Mouse (Mus musculus): ENCODE results near the gene Dhx57. TPM values are rescaled to one million over a fixed set of nuclear protein-coding genes. Genes with fewer than 3 reads are reported as not detected.
"Not testable (repeated sequence)": the region's sequence is repeated elsewhere in the genome, so short reads cannot be mapped to it uniquely, and the experiment has no call there.

The Dhx57 gene
- total RNA-seq, 2 experiments from 2014 or later = 12.2 to 20.9 TPM

DNA sequence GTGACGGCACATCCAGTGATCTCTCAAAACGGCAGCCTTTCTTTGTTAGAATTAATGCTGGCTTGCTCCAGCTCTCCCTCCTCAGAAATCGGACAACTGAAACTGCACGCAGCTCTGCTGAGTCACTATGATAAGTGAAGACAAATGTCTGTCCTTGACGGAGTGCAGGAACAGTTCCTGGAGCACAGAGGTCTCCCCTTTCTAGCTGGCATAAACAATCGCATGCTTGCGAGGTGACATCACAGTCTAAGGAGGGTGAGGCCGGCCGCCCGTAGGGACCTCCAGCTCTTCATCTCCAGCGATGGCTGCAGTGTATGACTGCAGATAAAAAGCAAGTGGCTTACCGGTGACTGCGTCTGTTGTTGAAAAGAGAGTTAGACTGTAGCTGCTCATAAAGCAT, 35.1 kb downstream of the Dhx57 start:
- ATAC-seq (ENCODE audit: poor library complexity, severe bottlenecking) = no peak

DNA sequence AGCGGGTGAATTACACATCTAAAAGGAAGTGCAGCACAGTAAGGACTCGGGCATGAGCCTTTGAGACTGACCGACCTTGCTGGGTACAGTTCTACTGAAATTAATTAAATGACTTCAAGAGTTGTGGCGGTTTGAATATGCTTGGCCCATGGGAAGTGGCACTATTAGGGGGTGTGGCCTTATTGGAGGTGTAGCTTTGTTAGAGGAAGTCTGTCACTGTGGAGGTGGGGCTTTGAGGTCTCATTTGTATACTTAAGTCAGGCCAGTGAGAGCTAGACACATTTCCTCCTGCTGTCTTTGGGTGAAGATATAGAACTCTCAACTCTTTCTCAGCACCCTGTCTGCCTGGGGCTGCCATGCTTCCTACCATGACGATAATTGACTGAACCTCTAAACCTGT, 35.9 kb downstream of the Dhx57 start:
- no peak for ATAC-seq (ENCODE audit: poor library complexity, severe bottlenecking)

DNA sequence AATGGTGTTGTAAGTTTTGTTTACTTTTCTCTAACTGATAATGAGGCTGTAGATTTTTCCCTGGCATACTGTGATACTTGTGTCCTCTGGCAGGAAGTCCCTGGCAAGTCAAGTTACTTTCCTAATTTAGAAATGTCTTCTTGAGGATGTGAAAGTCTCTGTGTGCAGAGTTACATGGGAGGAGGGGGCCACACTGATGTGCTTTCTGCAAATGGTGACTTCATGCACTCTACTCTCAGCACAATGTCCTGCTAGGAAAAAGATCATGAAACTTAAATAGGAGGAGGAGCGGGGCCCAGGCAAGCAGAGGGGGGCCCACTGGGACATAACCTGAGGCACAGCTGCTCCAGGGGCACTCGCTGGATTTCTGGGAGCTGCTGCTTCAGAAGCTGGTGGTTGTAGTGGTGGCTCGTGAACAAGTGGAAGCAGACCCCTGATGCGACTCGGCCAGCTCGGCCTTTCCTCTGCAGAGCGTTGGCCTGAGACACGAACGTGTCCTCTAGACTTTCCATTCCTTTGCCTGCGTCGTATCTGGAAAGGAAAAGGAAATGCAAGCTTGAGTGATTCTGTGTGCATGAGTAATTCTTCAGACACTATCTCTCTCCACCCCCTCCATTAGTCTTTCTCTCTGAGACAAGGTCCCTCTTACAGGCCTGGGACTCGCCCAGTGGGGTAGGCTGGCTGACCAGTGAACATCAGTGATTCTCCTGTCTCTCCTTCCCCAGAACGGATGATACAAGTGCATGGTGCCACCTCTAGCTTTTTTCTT, 37.3 kb downstream of the Dhx57 start:
- ATAC-seq (ENCODE audit: poor library complexity, severe bottlenecking) = peak; percentile 73

DNA sequence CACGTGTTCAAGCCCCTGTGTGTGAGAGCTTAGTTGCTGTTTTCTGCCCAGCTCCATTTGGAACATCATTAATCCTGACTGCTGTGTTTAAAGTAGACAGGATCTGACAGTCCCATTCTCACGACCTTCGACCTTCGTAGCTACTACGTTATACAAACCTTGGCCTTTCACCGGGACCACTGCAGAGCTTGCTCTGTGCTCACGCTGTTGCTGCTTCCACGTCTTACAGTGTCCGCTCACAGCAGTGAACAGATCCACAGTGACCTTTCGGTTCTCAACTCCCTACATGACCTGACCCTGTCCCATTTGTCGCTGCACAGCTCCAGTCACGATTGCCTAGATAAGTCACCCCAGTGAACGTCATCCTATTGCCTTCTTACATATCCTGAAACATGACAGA, 47.2 kb downstream of the Dhx57 start:
- no peak for ATAC-seq (ENCODE audit: poor library complexity, severe bottlenecking)

DNA sequence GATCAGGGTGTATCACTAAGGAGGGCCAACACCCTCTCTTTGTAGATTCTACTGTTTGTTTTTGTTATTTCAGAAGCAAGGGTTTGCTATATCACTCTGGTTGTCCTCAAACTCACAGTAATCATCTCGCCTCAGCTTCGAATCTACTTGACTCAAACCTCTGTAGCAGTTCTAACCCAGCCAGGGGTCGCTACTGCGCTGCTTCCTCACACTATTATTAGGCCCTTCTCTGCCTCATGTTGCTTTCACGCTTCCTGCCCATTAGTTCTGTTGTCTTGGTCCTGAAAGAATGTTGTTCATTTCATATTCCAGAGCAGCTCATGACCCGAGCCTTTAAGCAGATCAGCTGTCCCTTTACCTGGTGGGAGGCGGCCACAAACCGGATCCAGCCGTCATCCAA, 48.7 kb downstream of the Dhx57 start:
- ATAC-seq (ENCODE audit: poor library complexity, severe bottlenecking) = no peak

DNA sequence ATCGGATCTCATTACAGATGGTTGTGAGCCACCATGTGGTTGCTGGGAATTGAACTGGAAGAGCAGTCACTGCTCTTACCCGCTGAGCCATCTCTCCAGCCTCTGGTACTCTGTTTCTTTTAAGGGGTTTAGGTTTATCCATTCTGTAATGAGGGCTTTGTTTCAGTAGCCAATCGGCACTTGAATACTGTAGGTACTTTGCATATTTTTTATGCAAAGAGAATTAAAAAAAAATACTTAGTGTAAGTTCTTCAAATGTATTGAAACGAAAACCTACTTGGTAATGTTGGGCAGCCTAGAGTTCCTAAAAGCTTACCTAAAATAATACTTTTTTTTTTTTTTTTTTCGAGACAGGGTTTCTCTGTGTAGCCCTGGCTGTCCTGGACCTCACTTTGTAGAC, 52.8 kb downstream of the Dhx57 start:
- ATAC-seq (ENCODE audit: poor library complexity, severe bottlenecking) = no peak

DNA sequence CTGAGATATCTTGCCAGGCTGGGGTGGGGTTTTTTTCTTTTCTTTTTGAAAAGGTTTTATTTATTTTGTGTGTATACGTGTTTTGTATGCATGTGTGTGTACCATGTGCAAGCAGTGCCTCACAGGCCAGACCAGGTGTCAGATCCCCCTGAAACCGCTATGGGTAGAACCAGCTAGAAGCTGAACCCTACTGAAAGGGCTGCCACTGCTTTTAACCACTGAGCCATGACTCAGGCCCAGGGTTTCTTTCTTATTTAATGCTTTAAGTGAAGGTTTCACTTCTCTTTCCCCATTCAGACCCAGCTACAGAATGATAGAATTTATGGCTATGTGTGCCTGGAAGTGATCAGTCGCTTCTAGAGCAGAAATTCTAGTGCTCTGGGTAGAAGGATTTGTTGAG, 53.5 kb downstream of the Dhx57 start:
- ATAC-seq (ENCODE audit: poor library complexity, severe bottlenecking) = peak; percentile 91

DNA sequence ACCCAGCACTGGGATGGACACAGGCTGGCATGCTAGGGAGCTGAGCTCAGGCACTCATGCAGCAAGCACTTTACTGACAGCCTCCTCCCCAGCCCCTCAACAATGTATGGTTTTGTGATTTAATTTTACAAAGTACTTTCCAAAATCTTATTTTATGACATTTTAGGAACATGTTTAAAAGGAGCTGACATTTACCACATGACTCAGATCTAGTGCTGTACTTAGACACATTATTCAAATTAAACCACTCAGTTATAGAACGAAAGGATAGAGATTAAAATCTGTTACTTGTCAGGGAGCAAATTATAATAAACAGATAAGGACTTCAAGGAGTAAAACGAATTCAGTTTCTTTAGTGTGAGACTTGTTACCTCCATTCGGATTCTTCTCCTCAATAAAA, 54.8 kb downstream of the Dhx57 start:
- no peak for ATAC-seq (ENCODE audit: poor library complexity, severe bottlenecking)

DNA sequence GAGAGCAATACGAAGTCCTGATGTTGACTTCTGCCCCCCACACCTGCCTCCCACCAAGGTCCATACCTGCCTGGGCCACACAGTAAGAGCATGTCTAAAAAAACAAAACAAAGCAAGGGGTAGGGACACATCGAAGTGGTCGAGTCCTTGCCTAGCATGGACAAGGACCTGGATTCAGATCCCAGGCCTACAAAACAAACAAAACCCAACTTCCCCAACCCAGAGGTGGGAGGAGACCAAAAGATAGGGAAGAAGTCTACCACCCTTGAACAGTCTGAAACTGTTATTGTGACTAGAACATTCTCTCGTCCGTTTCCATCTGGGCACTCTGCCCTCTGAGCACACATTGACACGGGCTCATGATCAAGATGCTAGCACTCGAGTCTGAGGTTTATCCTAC, 55.9 kb downstream of the Dhx57 start:
- no peak for ATAC-seq (ENCODE audit: poor library complexity, severe bottlenecking)

DNA sequence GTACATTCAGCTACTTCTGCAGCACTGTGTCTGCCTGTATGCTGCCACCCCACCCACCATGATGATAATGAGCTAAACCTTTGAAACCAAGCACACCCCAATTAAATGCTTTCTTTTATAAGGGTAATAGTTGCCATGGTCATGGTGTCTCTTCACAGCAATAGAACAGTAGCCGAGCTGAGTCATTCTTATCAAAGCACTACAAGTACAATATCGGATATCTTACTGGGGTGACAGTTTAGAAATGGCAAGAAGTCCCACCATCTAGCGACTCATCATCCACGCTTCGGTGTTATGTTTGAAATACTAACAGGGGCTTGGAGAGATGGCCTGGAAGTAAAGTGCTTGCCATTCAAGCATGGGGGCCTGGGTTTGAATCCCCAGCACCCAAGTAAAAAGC, 56.4 kb downstream of the Dhx57 start:
- ATAC-seq (ENCODE audit: poor library complexity, severe bottlenecking) = no peak

DNA sequence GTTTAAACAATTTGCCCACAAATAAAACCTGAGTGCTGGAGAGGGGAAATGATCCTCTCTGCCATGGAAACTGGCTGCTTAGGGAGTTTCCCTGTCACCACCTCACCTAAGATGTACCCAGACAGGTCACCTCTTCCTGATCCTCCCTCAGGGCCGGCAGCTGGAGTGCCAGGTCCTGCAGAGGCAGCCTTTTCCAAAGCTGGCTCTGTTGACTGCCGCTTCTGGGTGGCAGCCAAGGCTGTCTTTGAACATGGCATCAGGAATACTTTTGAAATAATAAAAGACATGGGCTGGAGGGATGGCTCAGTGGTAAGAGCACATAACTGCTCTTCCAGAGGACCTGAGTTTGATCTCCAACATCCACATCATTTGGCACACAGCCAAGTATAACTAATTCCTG, 60.9 kb downstream of the Dhx57 start:
- ATAC-seq (ENCODE audit: poor library complexity, severe bottlenecking) = no peak

DNA sequence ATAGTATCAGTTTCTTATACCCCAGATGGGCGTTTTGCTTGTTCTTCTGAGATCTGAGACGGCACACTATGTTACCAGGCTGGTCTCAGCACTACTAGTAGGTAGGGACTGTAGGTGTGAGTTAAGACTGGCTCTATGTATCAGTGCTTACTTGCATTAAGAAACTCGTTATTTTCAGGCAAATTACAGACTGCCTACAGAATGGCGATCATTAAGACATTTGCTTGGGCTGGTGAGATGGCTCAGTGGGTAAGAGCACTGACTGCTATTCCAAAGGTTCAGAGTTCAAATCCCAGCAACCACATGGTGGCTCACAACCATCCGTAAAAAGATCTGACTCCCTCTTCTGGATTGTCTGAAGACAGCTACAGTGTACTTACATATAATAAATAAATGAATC, 65.1 kb downstream of the Dhx57 start:
- not testable (repeated sequence) for ATAC-seq (ENCODE audit: poor library complexity, severe bottlenecking)

DNA sequence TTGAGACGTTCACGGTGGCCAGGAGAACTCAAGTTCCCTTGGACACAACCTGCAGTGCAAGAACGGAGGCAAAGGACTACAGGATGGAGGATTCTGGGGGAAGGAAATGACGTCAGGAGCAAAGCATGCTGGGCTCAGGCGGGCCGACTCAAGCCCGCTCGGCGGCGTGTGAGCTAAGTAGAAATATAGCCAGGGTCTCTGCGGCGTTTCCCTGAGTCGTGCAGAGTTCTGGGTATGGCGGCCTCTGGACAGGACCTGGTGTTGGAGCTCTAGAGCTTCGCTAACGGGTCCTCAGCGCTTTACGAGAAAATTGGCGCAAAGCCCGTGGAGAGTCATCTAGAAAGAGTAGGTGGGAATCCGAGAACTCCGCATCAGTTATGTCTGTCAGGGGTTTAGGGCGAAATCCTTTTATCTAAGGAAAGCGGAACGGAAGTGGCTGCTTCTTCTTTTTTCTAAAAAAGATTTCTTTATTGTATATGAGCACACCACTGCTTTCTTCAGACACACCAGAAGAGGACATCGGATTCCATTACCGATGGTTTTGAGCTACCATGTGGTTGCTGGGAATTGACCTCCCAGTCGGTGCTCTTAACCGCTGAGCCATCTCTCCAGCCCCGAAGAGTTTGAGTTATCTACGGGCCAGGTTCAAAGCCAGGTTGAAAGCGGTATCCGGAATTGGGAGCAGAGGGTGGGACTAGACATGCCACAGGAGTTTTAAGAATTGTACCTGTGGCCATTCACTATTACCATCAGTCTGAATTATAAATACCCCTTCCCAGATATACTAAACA, 65.8 kb downstream of the Dhx57 start, which contains the start of gene Gemin6:
Gene Gemin6, plus strand, starts transcription at position 116 of the 791 bp plus-strand sequence.
- peak; percentile 100 for ATAC-seq (ENCODE audit: poor library complexity, severe bottlenecking)

DNA sequence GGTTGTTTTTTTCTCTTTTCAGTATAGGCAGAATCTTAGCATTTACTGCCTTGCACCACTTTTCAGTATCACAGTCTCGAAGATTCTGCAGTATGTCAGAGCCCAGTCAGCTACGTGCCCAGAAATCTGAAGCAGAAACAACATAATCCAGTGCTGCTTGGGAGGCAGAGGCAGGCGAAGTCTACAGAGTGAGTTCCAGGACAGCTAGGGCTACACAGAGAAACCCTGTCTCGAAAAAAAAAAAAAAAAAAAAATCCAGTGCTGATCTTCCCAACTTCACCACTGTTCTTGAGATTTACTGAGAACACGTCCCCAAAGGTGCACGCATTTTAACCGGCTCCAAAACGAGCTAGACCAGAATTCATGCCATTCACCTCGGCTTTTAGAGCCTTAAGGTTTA, 66.4 kb downstream of the Dhx57 start:
- peak; percentile 20 for ATAC-seq (ENCODE audit: poor library complexity, severe bottlenecking)

DNA sequence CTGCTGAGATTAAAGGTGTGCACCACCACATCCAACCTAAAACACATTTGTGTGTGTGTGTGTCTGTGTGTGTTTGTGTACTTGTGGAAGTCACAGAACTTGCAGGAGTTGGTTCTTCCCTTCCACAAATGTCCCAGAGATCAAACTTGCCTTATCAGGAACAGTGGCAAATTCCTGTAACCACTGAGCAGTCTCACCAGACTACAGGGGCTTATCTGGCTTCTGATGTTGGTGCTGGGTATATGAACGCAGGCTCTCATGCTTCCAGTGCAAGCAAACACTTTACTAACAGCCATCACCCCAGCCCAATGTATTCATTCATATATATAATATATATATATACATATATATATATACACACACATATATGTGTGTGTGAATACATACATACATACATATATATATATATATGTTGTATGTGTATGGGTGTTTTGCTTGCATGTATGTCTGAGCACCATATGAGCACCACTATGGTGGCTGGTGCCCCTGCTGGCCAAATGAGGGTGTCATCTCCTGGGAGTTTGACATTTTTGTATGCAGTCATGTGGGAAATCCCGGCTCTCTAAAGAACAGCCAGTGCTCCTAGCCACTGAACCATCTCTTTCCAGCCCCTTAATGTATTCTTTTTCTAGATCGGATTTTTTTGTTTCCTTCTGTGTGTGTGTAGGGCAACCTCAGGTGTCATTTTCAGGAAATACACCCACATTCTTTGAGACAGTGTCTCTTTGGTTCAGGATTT, 68.2 kb downstream of the Dhx57 start:
- peak; percentile 34; the same call in 1 of the 2 replicates for ATAC-seq (ENCODE audit: poor library complexity, severe bottlenecking)

DNA sequence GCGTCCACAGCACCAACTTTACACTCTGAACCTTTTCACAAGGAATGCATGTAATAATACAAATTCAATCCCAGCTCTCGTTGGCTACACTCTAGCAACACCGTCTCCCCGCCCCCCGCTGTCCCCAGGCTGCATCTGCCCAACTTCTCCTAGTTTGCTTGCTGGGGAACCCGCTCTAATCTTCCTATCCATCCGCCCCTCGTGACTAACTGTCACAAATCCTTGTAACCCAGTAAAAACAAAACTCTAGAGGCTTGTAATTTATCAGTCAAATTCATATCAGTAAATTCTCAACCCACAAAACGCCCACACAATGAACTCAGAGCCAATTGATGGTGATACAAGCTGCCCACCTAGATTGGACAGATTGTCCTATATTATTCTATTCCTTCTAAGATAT, 69.1 kb downstream of the Dhx57 start:
- no peak for ATAC-seq (ENCODE audit: poor library complexity, severe bottlenecking)

DNA sequence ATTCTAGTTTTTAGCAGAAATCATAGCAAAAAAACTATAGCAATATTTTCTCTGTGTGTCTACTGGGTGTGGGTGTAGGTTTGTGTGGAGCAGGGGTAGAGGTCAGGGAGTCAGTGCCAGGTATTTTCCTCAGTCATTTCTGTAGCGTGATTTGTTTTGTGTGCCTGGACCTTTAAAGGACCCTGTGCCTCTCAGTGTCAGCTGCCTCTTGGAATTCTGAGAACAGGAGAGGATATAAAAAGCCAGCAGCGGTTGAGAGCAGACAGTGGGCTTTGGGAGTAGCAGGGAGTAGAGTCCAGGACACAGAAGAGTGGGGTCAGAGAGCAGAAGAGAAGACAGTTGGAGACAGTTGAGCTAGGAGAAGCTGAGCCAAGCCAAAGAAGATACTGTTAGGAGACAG, 70.1 kb downstream of the Dhx57 start:
- ATAC-seq (ENCODE audit: poor library complexity, severe bottlenecking) = no peak

DNA sequence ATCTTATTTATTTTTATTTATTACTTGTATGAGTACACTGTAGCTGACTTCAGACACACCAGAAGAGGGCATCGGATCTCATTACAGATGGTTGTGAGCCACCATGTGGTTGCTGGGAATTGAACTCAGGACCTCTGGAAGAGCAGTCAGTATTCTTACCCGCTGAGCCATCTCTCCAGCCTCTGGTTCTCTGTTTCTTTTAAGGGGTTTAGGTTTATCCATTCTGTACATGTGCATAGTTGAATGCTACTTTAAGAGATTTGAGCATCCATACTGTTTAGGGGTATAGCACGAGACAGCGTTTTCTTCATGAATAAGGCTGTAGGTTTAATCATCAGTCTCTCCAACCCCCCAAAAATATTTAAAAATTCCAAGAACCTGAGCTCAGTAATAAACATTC, 76.3 kb downstream of the Dhx57 start:
- not testable (repeated sequence) for ATAC-seq (ENCODE audit: poor library complexity, severe bottlenecking)

DNA sequence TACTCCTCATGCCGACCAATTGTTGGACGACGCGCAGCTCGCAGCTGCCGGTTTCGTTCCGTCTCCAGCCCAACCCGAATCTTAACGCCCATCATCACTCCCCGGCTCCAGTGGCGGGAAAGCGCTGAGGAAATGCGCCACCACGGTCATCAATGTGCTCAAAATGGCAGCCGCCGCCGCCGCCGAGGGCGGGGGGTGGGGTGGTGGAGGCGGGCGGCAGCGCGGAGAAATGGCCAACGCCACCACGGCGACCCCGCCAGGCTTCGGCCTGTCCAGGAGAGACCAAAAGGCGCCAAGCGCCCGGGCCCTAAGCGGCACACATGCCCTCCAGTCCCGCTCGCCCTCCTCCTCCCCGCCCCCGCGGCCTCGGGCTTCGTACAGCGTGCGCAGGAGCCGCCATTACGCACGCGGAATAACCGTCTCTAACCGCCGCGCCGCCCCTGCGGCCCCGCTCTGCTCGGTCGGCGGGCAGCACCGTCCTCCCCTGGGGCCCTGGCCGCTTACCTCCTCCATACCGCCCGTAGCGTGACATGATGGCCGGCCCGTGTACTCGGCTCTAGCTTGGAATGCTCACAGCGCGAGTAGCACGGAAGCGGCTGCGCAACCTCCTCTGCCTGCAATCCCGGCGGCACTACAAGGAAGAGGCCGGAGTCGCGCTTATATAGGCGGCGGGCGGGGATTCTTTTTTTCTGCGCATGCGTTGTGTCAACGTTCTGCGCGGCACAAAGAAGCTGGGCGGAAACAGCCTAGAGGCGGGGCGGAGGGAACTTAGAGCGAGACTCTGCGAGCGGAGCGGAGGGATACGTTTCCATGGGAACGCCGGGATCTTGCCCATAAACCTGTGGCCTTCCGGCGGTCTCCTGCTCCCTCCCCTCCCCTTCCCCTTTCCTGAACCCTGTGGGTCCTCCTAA, 83.3 kb downstream of the Dhx57 start, which contains the start of the genes Srsf7 and Ttc39d:
Gene Srsf7, minus strand, starts transcription at position 637 of the 911 bp plus-strand sequence.
Gene Ttc39d, plus strand, starts transcription at position 790 of the 911 bp plus-strand sequence.
- ATAC-seq (ENCODE audit: poor library complexity, severe bottlenecking) = peak; percentile 83

DNA sequence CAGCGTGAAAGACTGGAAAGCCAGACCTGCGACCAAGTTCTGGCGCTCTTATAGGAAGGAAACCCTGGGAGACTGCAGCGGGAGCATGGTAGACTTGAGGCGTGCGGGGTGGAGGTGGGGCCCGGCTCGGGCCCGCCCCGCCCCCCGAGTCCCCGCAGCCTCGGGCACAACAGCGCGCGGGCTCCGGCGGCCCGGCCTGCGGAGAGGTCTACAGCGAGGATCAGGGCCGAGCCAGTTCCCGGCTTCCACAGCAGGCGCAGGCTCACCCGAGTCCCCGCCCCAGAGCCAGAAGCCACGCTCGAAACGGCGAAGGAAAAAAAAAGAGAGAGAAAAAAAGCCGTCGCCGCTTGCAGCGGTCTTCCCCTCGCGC, 84.0 kb downstream of the Dhx57 start:
- ATAC-seq (ENCODE audit: poor library complexity, severe bottlenecking) = peak; percentile 21

All from megakaryocyte, adult 5-6 weeks (primary cell).